Mouse (Mus musculus) hindbrain, embryonic 13.5 days (tissue): Measurements from ENCODE around the gene Cfap61. TPM values are rescaled to one million over a fixed set of nuclear protein-coding genes. Genes with fewer than 3 reads are reported as not detected.

ENCODE experiments used
- ATAC-seq: fragments of 200-750 bp; cut with Nextera tagmentation; 2 replicates; pipeline ENCODE4 v1.8.0; 2017; ENCODE audit warnings: moderate TSS enrichment; ENCODE audit not compliant: low FRiP score
- H3K27ac ChIP-seq: fragments of 300-500 bp; sonication (generic); 2 replicates; pipeline ENCODE4 v1.5.1; 2015; ENCODE audit warnings: inconsistent platforms, mild to moderate bottlenecking, moderate library complexity
- H3K27me3 ChIP-seq: fragments of 300-500 bp; sonication (generic); 2 replicates; pipeline ENCODE4 v1.6.1; 2015; ENCODE audit warnings: mild to moderate bottlenecking, inconsistent platforms
- H3K36me3 ChIP-seq: fragments of 300-500 bp; sonication (generic); 2 replicates; pipeline ENCODE4 v1.6.1; 2015; ENCODE audit warnings: mild to moderate bottlenecking, inconsistent platforms
- H3K4me1 ChIP-seq: fragments of 300-500 bp; sonication (generic); replicated peaks from 2 replicates; pipeline ENCODE4 v1.6.1; 2015; ENCODE audit warnings: inconsistent platforms
- H3K4me2 ChIP-seq: fragments of 300-500 bp; sonication (generic); 2 replicates; pipeline ENCODE4 v1.6.1; 2015; ENCODE audit warnings: inconsistent platforms, mild to moderate bottlenecking, moderate library complexity
- H3K4me3 ChIP-seq: fragments of 300-500 bp; sonication (generic); 2 replicates; pipeline ENCODE4 v1.5.1; 2015; ENCODE audit warnings: mild to moderate bottlenecking, inconsistent platforms
- H3K9ac ChIP-seq: fragments of 300-500 bp; sonication (generic); 2 replicates; pipeline ENCODE4 v1.6.1; 2015; ENCODE audit warnings: mild to moderate bottlenecking, inconsistent platforms
- H3K9me3 ChIP-seq: fragments of 300-500 bp; sonication (generic); 2 replicates; pipeline ENCODE4 v1.6.1; 2016; ENCODE audit warnings: inconsistent platforms
- WGBS: fragments of 180-500 bp; shearing (Covaris S2); methylation state at CpG from one replicate; pipeline ENCODE4 v1.1.7; 2015; 5-methylcytosine and 5-hydroxymethylcytosine counted together
- polyA plus RNA-seq: library from polyadenylated mRNA; unstranded; fragments of >200 nt; fragmentation: Nextera tagmentation; extraction: Ambion mirVana; gene quantifications from 2 replicates; pipeline ENCODE4 v1.2.1, GENCODE M21; 2015

Cfap61 gene
- polyA plus RNA-seq, 1 experiment from 2014 or later: 3.8 TPM

- Histone ChIP-seq H3K4me2 (no peak overlapping the region), H3K4me1 (no peaks in the 10 kb centered on the region; the same call in none of the 2 replicates), H3K4me3 (no peak overlapping the region), H3K27ac (no peak overlapping the region), H3K27me3 (no peaks in the 10 kb centered on the region), H3K9me3 (no peaks in the 10 kb centered on the region), H3K9ac (no peak overlapping the region), H3K36me3 (no peaks in the 10 kb centered on the region)
- WGBS: 64% methylated on average over 9 of the region's 9 CpGs
- ATAC-seq: no peak
Measured at GRCm38 (mm10) chr2:146109921-146110320, 175.3 kb downstream of the Cfap61 start.

DNA sequence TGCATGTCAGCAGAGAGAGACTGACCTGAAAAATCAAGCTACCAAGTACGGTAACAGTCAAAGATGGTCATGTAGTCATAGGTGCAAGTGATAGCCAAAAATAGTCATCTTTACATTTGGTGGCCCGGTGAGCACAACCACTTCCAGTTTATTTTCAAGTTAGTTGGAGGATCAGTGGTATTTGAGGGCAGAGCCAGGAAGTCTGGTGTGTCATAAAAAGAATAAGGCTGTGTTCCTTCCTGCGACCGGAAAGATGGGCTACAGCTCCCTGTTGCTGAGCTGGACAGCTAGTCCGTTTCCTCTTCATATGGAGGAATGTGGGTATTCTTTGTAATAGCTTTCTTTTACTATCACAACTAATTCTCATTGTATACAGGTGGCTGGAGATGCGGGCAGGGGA is 181.7 kb downstream of the Cfap61 start:
- H3K27ac ChIP-seq: no peak overlapping the region
- no peak overlapping the region for H3K4me3 ChIP-seq
- H3K27me3 ChIP-seq: 0 out of 2 replicates have a peak, but pooled peaks cover 8% of the 10 kb centered on the region
- H3K4me1 ChIP-seq: peaks cover 13% of the 10 kb centered on the region
- no peak for ATAC-seq
- H3K9me3 ChIP-seq: no peaks in the 10 kb centered on the region
- H3K36me3 ChIP-seq: no peaks in the 10 kb centered on the region
- WGBS: 87% methylated on average over 6 of the region's 6 CpGs
- no peak overlapping the region for H3K9ac ChIP-seq
- no peak overlapping the region for H3K4me2 ChIP-seq

DNA sequence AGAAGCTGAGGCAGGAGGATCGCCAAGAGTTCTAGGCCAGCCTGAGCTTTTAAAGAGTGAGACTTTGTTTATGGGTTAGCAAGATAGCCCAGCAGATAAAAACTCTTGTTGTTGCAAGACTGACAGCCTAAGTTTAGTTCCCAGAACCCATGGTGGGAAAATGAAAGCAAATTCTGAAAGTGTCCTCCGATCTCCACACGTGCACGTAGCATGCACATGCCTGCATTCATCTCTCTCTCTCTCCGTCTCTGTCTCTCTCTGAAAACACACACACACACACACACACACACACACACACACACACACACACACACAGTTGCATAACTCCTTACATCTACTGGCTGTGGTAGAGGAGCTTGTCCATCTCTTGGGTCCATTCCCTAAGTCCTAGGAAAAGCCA is 182.1 kb downstream of the Cfap61 start:
- Histone ChIP-seq H3K27me3 (0 out of 2 replicates have a peak, but pooled peaks cover 8% of the 10 kb centered on the region), H3K36me3 (no peaks in the 10 kb centered on the region), H3K27ac (no peak overlapping the region), H3K4me3 (no peak overlapping the region), H3K9me3 (no peaks in the 10 kb centered on the region), H3K4me2 (no peak overlapping the region), H3K4me1 (peaks cover 13% of the 10 kb centered on the region), H3K9ac (no peak overlapping the region)
- WGBS: 86% methylated on average over 5 of the region's 5 CpGs
- no peak for ATAC-seq

DNA sequence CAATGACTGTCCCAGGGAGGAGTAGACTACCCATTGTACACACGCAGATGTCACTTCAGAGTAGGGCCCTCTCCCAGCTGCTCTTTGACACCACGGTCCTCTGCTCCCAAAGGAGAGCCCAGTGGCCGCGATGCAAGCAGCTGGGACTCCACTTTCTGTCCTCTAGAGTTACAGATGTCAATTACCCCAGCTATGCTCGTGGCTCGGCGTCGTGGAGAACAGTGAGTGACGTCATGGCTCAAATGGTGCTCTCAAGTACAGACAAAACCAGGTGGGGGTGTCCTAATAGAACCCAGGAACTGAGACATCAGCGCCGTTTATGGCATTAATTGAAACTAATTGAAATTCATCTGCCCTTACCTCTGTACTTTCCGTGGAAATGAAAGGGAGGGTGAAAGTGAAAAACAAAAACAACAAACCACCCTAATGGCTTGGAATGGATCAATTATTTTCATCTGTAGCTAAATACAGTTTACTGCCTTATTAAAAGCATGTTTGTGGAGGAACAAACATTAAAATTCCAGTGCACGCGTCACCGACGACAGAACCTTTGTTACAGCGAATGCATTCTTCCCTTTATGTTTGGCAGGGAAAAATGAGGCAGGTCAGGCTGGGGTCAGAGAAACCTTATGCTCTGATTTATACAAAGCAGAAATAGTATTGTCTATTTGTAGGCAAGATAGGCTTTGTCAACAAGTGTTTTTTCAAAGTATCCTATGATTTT is 182.8 kb downstream of the Cfap61 start:
- Histone ChIP-seq H3K4me1 (peaks cover 13% of the 10 kb centered on the region), H3K9ac (no peak overlapping the region), H3K4me2 (no peak overlapping the region), H3K27ac (no peak overlapping the region), H3K4me3 (no peak overlapping the region), H3K9me3 (no peaks in the 10 kb centered on the region), H3K27me3 (0 out of 2 replicates have a peak, but pooled peaks cover 8% of the 10 kb centered on the region), H3K36me3 (no peaks in the 10 kb centered on the region)
- peak; percentile 69; the same call in 1 of the 2 replicates for ATAC-seq
- 13% methylated on average over 17 of the region's 17 CpGs for WGBS

DNA sequence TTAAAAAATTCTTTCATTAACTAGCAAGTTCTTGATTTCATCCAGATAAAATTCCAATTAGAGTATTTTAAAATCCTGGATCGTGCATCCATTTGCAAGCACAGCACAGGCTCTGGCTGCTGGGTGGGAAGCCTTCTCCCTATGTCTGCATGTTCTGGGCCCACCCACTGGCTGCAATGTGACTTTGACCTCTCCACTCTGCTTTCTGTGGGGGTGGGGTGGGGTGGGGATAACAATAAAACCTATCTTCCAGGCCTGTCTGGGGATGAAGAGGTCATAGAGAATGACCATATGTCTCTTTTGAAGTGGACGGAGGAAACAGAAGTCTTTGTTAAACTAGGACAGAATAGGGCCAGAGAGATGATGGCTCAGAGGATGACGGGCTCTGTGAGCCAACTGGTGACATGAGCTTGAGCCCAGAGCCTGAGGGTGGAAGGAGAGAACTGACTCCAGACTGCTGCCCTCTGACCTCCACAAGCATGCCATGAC is 183.4 kb downstream of the Cfap61 start:
- peaks cover 13% of the 10 kb centered on the region for H3K4me1 ChIP-seq
- H3K27me3 ChIP-seq: 0 out of 2 replicates have a peak, but pooled peaks cover 8% of the 10 kb centered on the region
- H3K9me3 ChIP-seq: no peaks in the 10 kb centered on the region
- no peak for ATAC-seq
- no peaks in the 10 kb centered on the region for H3K36me3 ChIP-seq
- H3K9ac ChIP-seq: no peak overlapping the region
- 7% methylated on average over 3 of the region's 3 CpGs for WGBS
- H3K4me2 ChIP-seq: no peak overlapping the region
- no peak overlapping the region for H3K27ac ChIP-seq
- H3K4me3 ChIP-seq: no peak overlapping the region

GRCm38 (mm10) chr2:146121551-146121950 is 187.0 kb downstream of the Cfap61 start:
- no peak overlapping the region for H3K27ac ChIP-seq
- H3K27me3 ChIP-seq: 0 out of 2 replicates have a peak, but pooled peaks cover 12% of the 10 kb centered on the region
- ATAC-seq: no peak
- 92% methylated on average over 7 of the region's 7 CpGs for WGBS
- H3K4me1 ChIP-seq: peaks cover 13% of the 10 kb centered on the region
- no peak overlapping the region for H3K9ac ChIP-seq
- no peak overlapping the region for H3K4me3 ChIP-seq
- H3K9me3 ChIP-seq: no peaks in the 10 kb centered on the region
- no peaks in the 10 kb centered on the region for H3K36me3 ChIP-seq
- H3K4me2 ChIP-seq: no peak overlapping the region

DNA sequence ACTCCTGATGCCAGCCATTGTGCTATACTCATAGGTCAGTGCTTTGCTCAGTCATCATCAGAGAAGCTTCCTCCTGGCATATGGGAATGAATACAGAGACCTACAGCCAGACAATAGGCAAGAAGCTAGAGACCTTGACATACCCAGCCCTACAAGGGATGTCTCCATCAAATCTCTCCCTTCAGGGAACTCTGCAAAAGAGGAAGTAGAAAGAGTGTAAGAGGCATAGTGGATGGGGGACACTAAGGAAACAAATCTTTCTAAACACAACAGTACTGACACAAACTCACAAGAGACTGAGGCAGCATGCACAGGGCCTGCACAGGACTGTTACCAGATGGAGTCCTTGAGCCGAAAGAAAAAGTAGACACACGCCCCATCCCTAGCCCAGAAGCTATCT is 190.5 kb downstream of the Cfap61 start:
- Histone ChIP-seq H3K27ac (no peak overlapping the region), H3K9me3 (no peaks in the 10 kb centered on the region), H3K4me1 (0 out of 2 replicates have a peak, but pooled peaks cover 6% of the 10 kb centered on the region), H3K36me3 (no peaks in the 10 kb centered on the region), H3K4me3 (no peak overlapping the region), H3K4me2 (no peak overlapping the region), H3K27me3 (0 out of 2 replicates have a peak, but pooled peaks cover 5% of the 10 kb centered on the region), H3K9ac (no peak overlapping the region)
- no peak for ATAC-seq
- 93% methylated on average over 2 of the region's 2 CpGs for WGBS

DNA sequence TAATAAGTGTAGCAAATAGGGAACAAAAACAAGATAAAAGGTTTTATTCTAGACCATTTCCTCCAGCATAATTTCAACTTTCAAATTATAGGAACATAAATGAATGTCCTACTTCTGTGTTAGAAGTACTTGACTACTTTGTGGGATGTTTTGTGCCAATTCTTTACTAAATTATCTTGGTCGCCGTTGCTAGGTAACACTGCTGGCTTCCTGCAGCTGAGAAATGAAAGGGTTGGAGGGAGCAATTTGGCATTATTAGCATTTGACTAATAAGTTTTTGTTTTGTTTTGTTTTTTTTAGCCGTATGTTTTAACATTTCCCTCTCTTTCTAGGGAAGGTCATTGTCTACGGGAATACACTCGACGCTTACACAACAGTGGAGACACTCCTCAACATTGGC is 194.0 kb downstream of the Cfap61 start:
- Histone ChIP-seq H3K27me3 (0 out of 2 replicates have a peak, but pooled peaks cover 8% of the 10 kb centered on the region), H3K4me1 (0 out of 2 replicates have a peak, but pooled peaks cover 6% of the 10 kb centered on the region), H3K4me2 (no peak overlapping the region), H3K27ac (no peak overlapping the region), H3K9me3 (no peaks in the 10 kb centered on the region), H3K4me3 (no peak overlapping the region), H3K36me3 (no peaks in the 10 kb centered on the region), H3K9ac (no peak overlapping the region)
- 44% methylated on average over 6 of the region's 6 CpGs for WGBS
- no peak for ATAC-seq

DNA sequence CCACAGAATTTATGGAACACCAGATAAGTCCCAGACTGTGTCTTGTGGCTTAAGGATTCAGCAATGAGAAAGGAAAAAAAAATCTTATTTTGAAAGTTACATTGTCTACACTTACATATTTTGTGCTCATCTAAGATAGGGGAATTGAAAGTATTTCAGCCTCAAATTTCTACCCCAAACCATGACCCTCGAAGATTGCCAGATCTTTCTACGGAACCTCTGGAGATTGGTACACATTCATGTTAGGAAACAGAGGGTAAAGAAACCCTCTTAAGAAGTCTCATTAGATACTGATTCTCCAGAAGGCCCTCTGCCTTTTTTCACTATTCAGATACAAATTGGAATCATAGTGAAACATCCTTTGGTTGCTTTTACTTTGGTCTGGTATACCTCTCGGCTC is 195.9 kb downstream of the Cfap61 start:
- ATAC-seq: no peak

DNA sequence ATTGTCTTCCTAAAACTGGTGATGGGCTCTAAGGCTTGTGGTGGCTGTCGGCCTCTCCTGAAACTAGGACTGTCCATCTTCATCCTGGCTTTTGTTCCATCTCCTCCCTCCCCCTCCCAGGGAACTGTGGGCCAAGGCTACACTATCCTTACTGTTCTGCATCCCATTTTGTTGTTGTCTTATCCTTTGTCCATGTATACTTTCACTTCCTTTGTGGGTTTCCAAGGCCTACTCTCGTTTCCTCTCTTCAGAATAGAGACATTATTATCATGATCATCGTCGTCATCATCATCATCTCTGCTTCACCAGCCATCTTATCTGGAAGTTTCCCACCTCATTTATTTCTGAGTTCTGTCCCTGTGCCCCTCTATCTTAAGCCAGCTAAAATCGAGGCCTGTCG is 199.7 kb downstream of the Cfap61 start:
- 88% methylated on average over 6 of the region's 6 CpGs for WGBS
- H3K4me1 ChIP-seq: no peaks in the 10 kb centered on the region
- H3K4me3 ChIP-seq: no peak overlapping the region

More for the DNA sequence above, 195.9 kb downstream of the Cfap61 start:
- H3K9ac ChIP-seq: no peak overlapping the region
- H3K36me3 ChIP-seq: no peaks in the 10 kb centered on the region
- H3K4me3 ChIP-seq: no peak overlapping the region
- H3K4me1 ChIP-seq: 0 out of 2 replicates have a peak, but pooled peaks cover 6% of the 10 kb centered on the region
- no peaks in the 10 kb centered on the region for H3K9me3 ChIP-seq
- no peak overlapping the region for H3K4me2 ChIP-seq
- no peak overlapping the region for H3K27ac ChIP-seq
- 96% methylated on average over 3 of the region's 3 CpGs for WGBS
- 0 out of 2 replicates have a peak, but pooled peaks cover 3% of the 10 kb centered on the region for H3K27me3 ChIP-seq

DNA sequence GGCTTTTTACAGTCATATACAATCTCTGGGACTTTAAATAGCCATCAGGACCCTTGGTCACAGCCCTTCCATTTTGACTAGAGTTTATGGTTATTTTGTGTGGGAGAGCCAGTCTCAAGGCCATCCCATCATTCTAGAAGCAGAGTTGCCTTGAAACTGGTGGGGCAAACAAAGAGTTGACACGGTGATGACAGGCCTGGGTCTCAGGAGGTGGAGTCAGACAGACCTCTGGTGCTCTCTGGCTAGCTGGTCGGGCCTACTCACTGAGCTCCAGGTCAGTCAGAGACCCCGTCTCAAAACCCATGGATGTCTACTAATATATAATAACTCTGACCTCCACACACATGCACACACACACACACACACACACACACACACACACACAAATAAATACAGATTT is 206.1 kb downstream of the Cfap61 start:
- H3K9me3 ChIP-seq: no peaks in the 10 kb centered on the region
- no peak overlapping the region for H3K27ac ChIP-seq
- no peak overlapping the region for H3K4me2 ChIP-seq
- no peak overlapping the region for H3K4me3 ChIP-seq
- H3K27me3 ChIP-seq: no peaks in the 10 kb centered on the region
- H3K36me3 ChIP-seq: no peaks in the 10 kb centered on the region
- ATAC-seq: no peak
- 66% methylated on average over 3 of the region's 3 CpGs for WGBS
- no peak overlapping the region for H3K9ac ChIP-seq
- H3K4me1 ChIP-seq: no peaks in the 10 kb centered on the region

More for the DNA sequence above, 199.7 kb downstream of the Cfap61 start:
- 0 out of 2 replicates have a peak, but pooled peaks cover 3% of the 10 kb centered on the region for H3K27me3 ChIP-seq
- no peak overlapping the region for H3K4me2 ChIP-seq
- no peaks in the 10 kb centered on the region for H3K9me3 ChIP-seq
- ATAC-seq: no peak
- H3K27ac ChIP-seq: no peak overlapping the region
- H3K9ac ChIP-seq: no peak overlapping the region
- no peaks in the 10 kb centered on the region for H3K36me3 ChIP-seq

DNA sequence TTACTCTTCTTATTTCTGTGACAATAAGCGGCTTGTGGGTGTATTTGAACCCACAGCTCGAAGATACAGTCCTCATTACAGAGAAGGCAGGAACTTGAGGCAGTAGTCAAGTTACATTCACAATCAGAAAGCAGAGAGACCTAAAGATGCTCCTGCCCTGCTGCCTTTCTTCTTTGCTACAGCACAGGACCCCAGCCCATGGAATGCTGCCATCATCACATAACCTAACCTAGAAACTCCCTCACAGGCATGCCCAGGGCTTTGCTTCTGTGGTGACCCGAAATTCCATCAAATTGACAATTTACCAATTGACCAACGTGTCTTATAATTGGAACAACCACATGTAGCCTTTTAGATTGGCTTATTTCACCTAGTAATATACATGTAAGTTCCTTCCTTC is 212.7 kb downstream of the Cfap61 start:
- no peak for ATAC-seq
- Histone ChIP-seq H3K9me3 (no peaks in the 10 kb centered on the region), H3K27me3 (no peaks in the 10 kb centered on the region), H3K4me3 (no peak overlapping the region), H3K9ac (no peak overlapping the region), H3K36me3 (no peaks in the 10 kb centered on the region), H3K27ac (no peak overlapping the region), H3K4me2 (no peak overlapping the region), H3K4me1 (no peaks in the 10 kb centered on the region)
- 92% methylated on average over 4 of the region's 4 CpGs for WGBS

- H3K4me3 ChIP-seq: no peak overlapping the region
- no peaks in the 10 kb centered on the region for H3K9me3 ChIP-seq
- H3K4me2 ChIP-seq: no peak overlapping the region
- H3K9ac ChIP-seq: no peak overlapping the region
- no peaks in the 10 kb centered on the region for H3K27me3 ChIP-seq
- H3K4me1 ChIP-seq: no peaks in the 10 kb centered on the region
- whole genome bisulfite sequencing: 93% methylated on average over 5 of the region's 5 CpGs
- no peak overlapping the region for H3K27ac ChIP-seq
- no peaks in the 10 kb centered on the region for H3K36me3 ChIP-seq
- no peak for ATAC-seq
Measured at GRCm38 (mm10) chr2:146147801-146148200, 213.2 kb downstream of the Cfap61 start.
